Mouse (Mus musculus) thymus, postnatal 4 days (tissue): ENCODE data around the gene Acmsd.
A peak's percentile ranks its signal among the peaks of the same experiment; 100 is the strongest.

Experiments
- DNase-seq: peaks from one replicate; pipeline ENCODE4 v3.0.0; 2021

Acmsd gene

GRCm38 (mm10) chr1:127776246-127776645 is 47.0 kb downstream of the Acmsd start:
- no peak for DNase-seq

- no peak for DNase-seq
These were observed 49.4 kb downstream of the Acmsd start for GRCm38 (mm10) chr1:127778611-127779010.

DNA sequence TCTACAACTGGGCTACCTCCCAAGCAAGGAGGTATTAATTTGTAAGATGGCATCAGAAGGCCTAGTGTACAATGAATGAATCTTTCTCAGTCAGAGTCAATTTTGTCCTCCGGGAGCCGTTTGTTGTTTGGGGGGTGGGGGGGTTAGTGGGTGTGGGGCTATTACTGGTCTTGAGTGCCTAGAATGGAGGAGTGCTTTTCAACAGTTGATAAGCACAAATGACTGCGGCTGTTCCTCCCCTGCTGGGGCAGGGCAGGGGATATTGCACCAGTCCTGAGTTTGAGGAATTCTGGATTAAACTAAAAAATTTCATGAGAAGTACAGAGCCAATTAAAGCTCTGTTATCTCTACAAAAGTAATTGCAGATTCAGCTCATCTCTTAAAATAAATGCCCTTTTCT is 50.9 kb downstream of the Acmsd start:
- no peak for DNase-seq

DNA sequence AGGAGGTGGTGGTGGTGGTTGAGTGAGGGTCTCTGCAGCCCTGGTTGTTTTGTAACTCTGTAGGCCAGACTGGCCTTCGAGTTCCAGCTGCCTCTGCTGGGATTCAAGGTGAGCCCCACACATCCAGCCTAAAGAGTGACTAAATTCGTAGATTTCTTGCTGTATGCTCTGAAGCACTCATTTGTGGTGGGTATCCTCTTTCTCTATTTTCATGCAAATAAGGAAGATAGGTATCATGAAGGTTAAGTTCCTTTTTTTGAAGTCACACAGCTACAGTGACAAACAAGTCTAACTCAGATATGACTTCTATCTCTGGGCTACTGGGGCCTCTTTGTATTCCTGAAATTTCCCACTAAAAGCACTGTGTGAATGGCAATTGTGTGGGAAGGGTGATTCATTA is 51.6 kb downstream of the Acmsd start:
- DNase-seq, result no peak

DNA sequence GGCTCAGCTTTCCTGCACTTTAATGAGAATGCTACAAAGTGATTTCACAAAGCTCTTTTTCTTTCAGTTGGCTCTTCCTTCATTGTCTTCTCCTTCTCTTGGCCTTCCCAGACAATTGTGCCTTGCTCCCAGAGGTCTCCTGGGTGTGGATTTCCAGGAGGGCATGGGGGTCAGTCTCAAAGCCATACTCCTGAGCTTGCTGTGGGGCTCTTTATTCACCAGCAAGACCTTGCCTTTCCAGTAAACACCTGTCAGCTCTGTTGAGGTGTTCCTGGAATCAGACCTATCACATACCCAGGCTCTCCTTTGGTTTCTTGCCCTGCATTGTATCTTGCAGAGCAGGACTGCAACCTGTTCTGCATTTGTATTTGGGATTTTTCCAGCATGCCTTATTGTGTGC is 54.6 kb downstream of the Acmsd start:
- no peak for DNase-seq

GRCm38 (mm10) chr1:127785882-127786281 is 56.7 kb downstream of the Acmsd start:
- DNase-seq, result no peak

DNA sequence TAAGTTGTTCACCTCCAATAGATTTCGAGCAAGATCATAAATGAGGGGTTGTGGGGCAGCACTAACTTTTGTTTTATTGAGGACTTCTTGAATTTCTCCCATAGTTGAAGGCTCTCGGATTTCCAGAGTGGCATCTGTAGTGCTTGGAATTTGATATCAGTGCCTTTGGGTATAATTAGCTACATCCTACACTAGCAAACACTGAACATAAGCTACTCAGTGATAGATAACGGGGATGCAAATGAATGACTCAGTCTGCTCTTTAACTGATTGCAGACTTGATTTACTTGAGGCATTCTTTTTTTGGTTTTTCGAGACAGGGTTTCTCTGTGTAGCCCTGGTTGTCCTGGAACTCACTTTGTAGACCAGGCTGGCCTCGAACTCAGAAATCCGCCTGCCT is 59.7 kb downstream of the Acmsd start:
- no peak for DNase-seq

DNA sequence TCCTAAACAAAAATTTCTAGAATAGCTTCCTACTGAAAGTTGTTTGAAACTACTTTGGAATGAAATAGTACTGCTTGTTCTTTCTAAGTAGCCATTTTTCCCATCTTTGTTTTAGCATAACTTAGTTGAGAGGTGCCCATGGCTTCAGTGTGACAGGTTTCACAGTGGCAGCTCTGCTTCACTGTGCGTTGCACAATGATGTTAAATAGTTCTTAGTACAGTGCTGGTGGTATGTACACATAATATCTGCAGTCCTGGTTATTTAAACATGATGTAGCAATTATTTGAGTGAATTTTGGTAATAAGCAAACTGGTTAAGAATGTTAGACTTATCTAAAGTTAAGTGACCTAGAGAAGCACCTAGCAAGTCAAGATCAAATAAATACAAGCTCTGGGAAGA is 64.2 kb downstream of the Acmsd start:
- no peak for DNase-seq

- no peak for DNase-seq
These were observed 66.0 kb downstream of the Acmsd start for GRCm38 (mm10) chr1:127795087-127795769.

DNA sequence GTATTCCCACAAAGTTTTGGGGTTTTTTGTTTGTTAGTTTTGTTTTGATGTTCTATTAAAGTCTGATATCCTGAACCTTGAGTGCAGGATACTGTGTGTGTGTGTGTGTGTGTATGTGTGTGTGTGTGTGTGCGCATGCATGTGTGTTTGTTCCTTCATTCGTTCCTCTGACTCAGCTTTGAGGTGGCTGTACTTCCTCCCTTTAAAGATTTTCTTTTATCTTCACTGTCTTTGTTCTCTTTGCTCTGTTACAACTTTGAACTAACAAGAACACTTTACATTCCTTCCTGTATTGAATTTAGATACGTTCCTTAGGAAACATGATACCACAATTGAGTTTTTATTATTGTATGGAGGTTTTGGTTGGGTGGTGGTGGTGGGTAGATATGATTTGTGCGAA is 67.1 kb downstream of the Acmsd start:
- peak; percentile 28 for DNase-seq

DNA sequence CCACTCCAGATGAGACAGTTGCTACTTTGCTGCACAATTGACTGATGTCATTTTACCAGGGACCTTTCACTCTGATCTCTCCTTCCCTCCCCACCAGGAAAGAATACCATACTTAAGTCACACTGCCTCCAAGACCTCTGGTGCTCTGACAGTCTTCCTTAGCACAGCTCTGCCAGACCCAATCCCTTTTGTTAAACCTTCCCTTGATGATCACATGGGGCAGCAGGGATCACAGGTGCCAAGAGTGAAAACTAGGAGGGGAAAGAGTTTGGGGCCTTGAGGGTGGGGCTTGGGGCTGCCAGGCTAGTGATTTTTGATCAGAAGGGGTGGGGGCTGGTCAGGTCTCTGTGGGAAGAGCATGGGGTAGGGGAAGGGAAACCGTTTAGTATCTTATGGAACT is 67.5 kb downstream of the Acmsd start:
- no peak for DNase-seq

DNA sequence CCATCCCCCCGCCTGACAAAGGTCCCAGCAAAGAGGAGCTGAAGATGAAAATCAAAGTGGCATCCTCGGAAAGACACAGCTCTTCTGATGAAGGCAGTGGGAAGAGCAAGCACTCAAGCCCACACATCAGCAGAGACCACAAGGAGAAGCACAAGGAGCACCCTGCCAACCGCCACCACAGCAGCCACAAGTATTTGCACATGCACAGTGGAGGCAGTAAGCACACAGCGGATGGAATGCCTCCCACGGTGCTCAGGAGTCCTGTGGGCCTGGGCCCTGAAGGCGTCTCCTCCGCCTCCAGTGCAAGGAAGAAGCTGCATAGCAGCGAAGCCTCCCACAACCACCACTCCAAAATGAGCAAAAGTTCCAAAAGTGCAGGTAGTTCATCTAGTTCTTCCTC is 73.7 kb downstream of the Acmsd start:
- DNase-seq, result no peak

DNA sequence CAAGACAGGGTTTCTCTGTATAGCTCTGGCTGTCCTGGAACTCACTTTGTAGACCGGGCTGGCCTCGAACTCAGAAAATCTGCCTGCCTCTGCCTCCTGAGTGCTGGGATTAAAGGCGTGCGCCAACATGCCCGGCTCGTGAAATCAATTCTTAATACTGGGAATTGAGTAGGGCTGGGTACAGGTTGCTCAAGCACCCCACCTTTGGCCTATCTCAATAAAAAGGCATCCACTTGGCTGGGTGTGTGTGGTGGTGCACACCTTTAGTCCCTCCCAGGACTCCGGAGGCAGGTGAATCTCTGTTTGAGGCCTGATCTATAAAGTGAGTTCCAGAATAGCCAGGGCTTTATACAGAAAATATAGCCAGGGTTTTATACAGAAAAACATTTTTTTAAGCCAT is 79.5 kb downstream of the Acmsd start:
- DNase-seq, result no peak

DNA sequence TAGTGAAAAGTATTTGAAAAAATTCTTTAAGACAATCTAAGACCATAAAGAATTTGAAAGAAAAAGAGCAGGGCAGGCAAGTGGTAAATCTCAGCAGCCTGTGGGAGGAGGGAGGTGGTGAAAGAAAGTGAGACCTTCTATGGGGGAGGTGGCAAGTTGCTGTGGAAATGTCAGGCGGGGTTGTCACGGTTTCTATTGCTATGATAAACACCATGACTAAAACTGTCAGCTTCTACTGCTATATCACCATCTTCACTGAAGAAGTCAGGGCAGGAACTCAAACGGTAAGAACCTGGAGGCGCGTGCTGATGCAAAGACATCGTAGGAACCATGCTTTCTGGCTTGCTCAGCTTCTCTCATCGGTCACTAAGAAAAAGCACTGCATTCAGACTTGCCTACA is 83.7 kb downstream of the Acmsd start:
- no peak for DNase-seq

DNA sequence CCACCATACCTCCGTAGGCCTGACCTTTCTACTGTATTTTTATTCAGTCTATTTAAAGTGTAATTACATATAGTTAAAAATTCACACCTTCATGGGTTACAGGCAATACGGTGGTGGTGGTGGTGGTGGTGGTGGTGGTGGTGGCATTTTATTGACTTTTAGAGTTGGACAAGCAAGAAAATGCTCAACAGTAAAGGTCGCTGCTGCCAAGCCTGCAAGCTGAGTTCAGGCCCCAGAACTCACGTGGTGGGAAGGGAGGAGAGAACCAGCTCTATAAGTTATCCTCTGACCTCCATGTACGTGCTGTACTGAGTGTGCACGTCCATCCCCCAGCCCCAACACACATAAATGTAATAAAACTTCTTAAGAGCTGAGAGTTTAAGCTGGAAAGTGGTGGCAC is 87.2 kb downstream of the Acmsd start:
- no peak for DNase-seq
